Mouse (Mus musculus) limb, embryonic 10.5 days (tissue): ENCODE measurements around the gene Rxrg. TPM values are rescaled to one million over a fixed set of nuclear protein-coding genes. Genes with fewer than 3 reads are reported as not detected.

Source experiments
- DNase-seq: peaks from one replicate; pipeline ENCODE4 v3.0.0-alpha.2; 2017; ENCODE audit warnings: low spot score
- H3K27ac ChIP-seq: fragments of 300-500 bp; sonication (generic); 2 replicates; pipeline ENCODE4 v1.5.1; 2016; ENCODE audit warnings: mild to moderate bottlenecking
- H3K27me3 ChIP-seq: fragments of 300-500 bp; sonication (generic); 2 replicates; pipeline ENCODE4 v1.6.1; 2016; ENCODE audit warnings: low read depth, mild to moderate bottlenecking; ENCODE audit not compliant: poor library complexity, severe bottlenecking
- H3K36me3 ChIP-seq: fragments of 300-500 bp; sonication (generic); 2 replicates; pipeline ENCODE4 v1.6.1; 2016; ENCODE audit warnings: mild to moderate bottlenecking, moderate library complexity
- H3K4me1 ChIP-seq: fragments of 300-500 bp; sonication (generic); 2 replicates; pipeline ENCODE4 v1.6.1; 2016
- H3K4me3 ChIP-seq: fragments of 300-500 bp; sonication (generic); 2 replicates; pipeline ENCODE4 v1.5.1; 2016; ENCODE audit warnings: mild to moderate bottlenecking, moderate library complexity
- H3K9me3 ChIP-seq: fragments of 300-500 bp; sonication (generic); replicated peaks from 2 replicates; pipeline ENCODE4 v1.6.1; 2016; ENCODE audit warnings: mild to moderate bottlenecking
- WGBS: fragments of 180-500 bp; shearing (Covaris S2); methylation state at CpG from one replicate; pipeline ENCODE4 v1.1.7; 2016; 5-methylcytosine and 5-hydroxymethylcytosine counted together
- polyA plus RNA-seq: library from polyadenylated mRNA; unstranded; fragments of >200 nt; fragmentation: Nextera tagmentation; extraction: Ambion mirVana; gene quantifications from 2 replicates; pipeline ENCODE4 v1.2.1, GENCODE M21; 2016

The Rxrg gene
- polyA plus RNA-seq, result 1.7 and 2.6 TPM in 2 replicates

GRCm38 (mm10) chr1:167598255-167599081 is at the start of gene Rxrg:
Gene Rxrg (plus strand): TSS chr1:167598384.
- Histone ChIP-seq H3K27me3 (peaks cover 67% of the 10 kb centered on the region), H3K36me3 (no peaks in the 10 kb centered on the region), H3K27ac (peak within 1 kb of the TSS; percentile 72), H3K4me1 (peaks cover 26% of the 10 kb centered on the region), H3K9me3 (no peaks in the 10 kb centered on the region), H3K4me3 (peak within 1 kb of the TSS; percentile 56)
- under 1% methylated on average over 40 of the region's 40 CpGs for WGBS
- peak; percentile 82 for DNase-seq

GRCm38 (mm10) chr1:167549324-167549723 is 48.9 kb upstream of the Rxrg start:
- Histone ChIP-seq H3K4me3 (no peak overlapping the region), H3K27me3 (0 out of 2 replicates have a peak, but pooled peaks cover 3% of the 10 kb centered on the region), H3K4me1 (peaks cover 20% of the 10 kb centered on the region; the same call in 1 of the 2 replicates), H3K27ac (no peak overlapping the region), H3K36me3 (no peaks in the 10 kb centered on the region), H3K9me3 (no peaks in the 10 kb centered on the region)
- DNase-seq, result no peak
- WGBS, result 28% methylated on average over 6 of the region's 6 CpGs

- Histone ChIP-seq H3K4me1 (peaks cover 20% of the 10 kb centered on the region; the same call in 1 of the 2 replicates), H3K4me3 (no peak overlapping the region), H3K27me3 (0 out of 2 replicates have a peak, but pooled peaks cover 3% of the 10 kb centered on the region), H3K27ac (no peak overlapping the region), H3K36me3 (no peaks in the 10 kb centered on the region), H3K9me3 (no peaks in the 10 kb centered on the region)
- no peak for DNase-seq
- 23% methylated on average over 5 of the region's 5 CpGs for WGBS
Observed at GRCm38 (mm10) chr1:167551601-167552000, 46.6 kb upstream of the Rxrg start.

- H3K27me3 ChIP-seq, result no peaks in the 10 kb centered on the region
- no peaks in the 10 kb centered on the region for H3K36me3 ChIP-seq
- no peak overlapping the region for H3K4me3 ChIP-seq
- WGBS, result 80% methylated on average over 6 of the region's 6 CpGs
- no peak for DNase-seq
- H3K4me1 ChIP-seq, result peaks cover 20% of the 10 kb centered on the region; the same call in 1 of the 2 replicates
- H3K9me3 ChIP-seq, result no peaks in the 10 kb centered on the region
- no peak overlapping the region for H3K27ac ChIP-seq
Observed at GRCm38 (mm10) chr1:167553959-167554526, 44.1 kb upstream of the Rxrg start.

GRCm38 (mm10) chr1:167566571-167566970 is 31.6 kb upstream of the Rxrg start:
- Histone ChIP-seq H3K27me3 (no peaks in the 10 kb centered on the region; the same call in 1 of the 2 replicates), H3K9me3 (no peaks in the 10 kb centered on the region), H3K4me1 (no peaks in the 10 kb centered on the region), H3K27ac (peak overlapping the region; percentile 7; the same call in 1 of the 2 replicates), H3K36me3 (no peaks in the 10 kb centered on the region), H3K4me3 (no peak overlapping the region)
- WGBS, result 72% methylated on average over 2 of the region's 2 CpGs
- DNase-seq, result no peak

GRCm38 (mm10) chr1:167579131-167579530 is 19.1 kb upstream of the Rxrg start:
- 0 out of 2 replicates have a peak, but pooled peaks cover 2% of the 10 kb centered on the region for H3K27me3 ChIP-seq
- no peak for DNase-seq
- WGBS, result 87% methylated on average over 3 of the region's 3 CpGs
- H3K4me3 ChIP-seq, result no peak overlapping the region
- H3K9me3 ChIP-seq, result no peaks in the 10 kb centered on the region
- no peak overlapping the region for H3K27ac ChIP-seq
- H3K36me3 ChIP-seq, result no peaks in the 10 kb centered on the region
- no peaks in the 10 kb centered on the region for H3K4me1 ChIP-seq

- no peak for DNase-seq
- H3K27me3 ChIP-seq, result peaks cover 11% of the 10 kb centered on the region; the same call in 1 of the 2 replicates
Observed at GRCm38 (mm10) chr1:167583195-167583594, 15.0 kb upstream of the Rxrg start.

GRCm38 (mm10) chr1:167583888-167584287 is 14.3 kb upstream of the Rxrg start:
- WGBS, result 80% methylated on average over 12 of the region's 12 CpGs
- peaks cover 11% of the 10 kb centered on the region; the same call in 1 of the 2 replicates for H3K27me3 ChIP-seq
- no peak for DNase-seq

More at GRCm38 (mm10) chr1:167583195-167583594, 15.0 kb upstream of the Rxrg start:
- Histone ChIP-seq H3K27ac (no peak overlapping the region), H3K36me3 (no peaks in the 10 kb centered on the region), H3K9me3 (no peaks in the 10 kb centered on the region), H3K4me3 (no peak overlapping the region), H3K4me1 (no peaks in the 10 kb centered on the region)
- 53% methylated on average over 6 of the region's 6 CpGs for WGBS

GRCm38 (mm10) chr1:167588747-167589558 is 9.2 kb upstream of the Rxrg start:
- no peak for DNase-seq
- Histone ChIP-seq H3K9me3 (no peaks in the 10 kb centered on the region), H3K27ac (no peak overlapping the region), H3K4me3 (no peak overlapping the region), H3K36me3 (no peaks in the 10 kb centered on the region), H3K27me3 (peaks cover 11% of the 10 kb centered on the region; the same call in 1 of the 2 replicates), H3K4me1 (no peaks in the 10 kb centered on the region)
- 87% methylated on average over 16 of the region's 16 CpGs for WGBS

More at GRCm38 (mm10) chr1:167583888-167584287, 14.3 kb upstream of the Rxrg start:
- Histone ChIP-seq H3K4me1 (no peaks in the 10 kb centered on the region), H3K9me3 (no peaks in the 10 kb centered on the region), H3K4me3 (no peak overlapping the region), H3K36me3 (no peaks in the 10 kb centered on the region), H3K27ac (no peak overlapping the region)

GRCm38 (mm10) chr1:167592175-167592574 is 6.0 kb upstream of the Rxrg start:
- H3K4me1 ChIP-seq, result no peaks in the 10 kb centered on the region
- 87% methylated on average over 8 of the region's 8 CpGs for WGBS
- no peak overlapping the region for H3K4me3 ChIP-seq
- no peak overlapping the region for H3K27ac ChIP-seq
- no peaks in the 10 kb centered on the region for H3K9me3 ChIP-seq
- DNase-seq, result no peak
- peaks cover 17% of the 10 kb centered on the region for H3K27me3 ChIP-seq
- no peaks in the 10 kb centered on the region for H3K36me3 ChIP-seq

GRCm38 (mm10) chr1:167599211-167599735 is 1.1 kb downstream of the Rxrg start:
- 4% methylated on average over 7 of the region's 7 CpGs for WGBS
- H3K4me3 ChIP-seq, result peak overlapping the region; percentile 56
- peaks cover 26% of the 10 kb centered on the region for H3K4me1 ChIP-seq
- no peaks in the 10 kb centered on the region for H3K9me3 ChIP-seq
- 0 out of 2 replicates have a peak overlapping the region, but pooled peaks have one; percentile 61 for H3K27ac ChIP-seq
- peaks cover 70% of the 10 kb centered on the region for H3K27me3 ChIP-seq
- peak; percentile 40 for DNase-seq
- H3K36me3 ChIP-seq, result no peaks in the 10 kb centered on the region

GRCm38 (mm10) chr1:167608201-167608741 is 10.1 kb downstream of the Rxrg start:
- Histone ChIP-seq H3K4me3 (no peak overlapping the region), H3K27me3 (peaks cover 43% of the 10 kb centered on the region; the same call in 1 of the 2 replicates), H3K27ac (no peak overlapping the region), H3K4me1 (peaks cover 13% of the 10 kb centered on the region), H3K9me3 (no peaks in the 10 kb centered on the region), H3K36me3 (no peaks in the 10 kb centered on the region)
- no peak for DNase-seq
- 55% methylated on average over 9 of the region's 9 CpGs for WGBS
